Mouse (Mus musculus): ENCODE measurements around the gene Olfr323. TPM values are rescaled to one million over a fixed set of nuclear protein-coding genes. Genes with fewer than 3 reads are reported as not detected.

The Olfr323 gene
- polyA plus RNA-seq, 1 experiment: not detected

DNA sequence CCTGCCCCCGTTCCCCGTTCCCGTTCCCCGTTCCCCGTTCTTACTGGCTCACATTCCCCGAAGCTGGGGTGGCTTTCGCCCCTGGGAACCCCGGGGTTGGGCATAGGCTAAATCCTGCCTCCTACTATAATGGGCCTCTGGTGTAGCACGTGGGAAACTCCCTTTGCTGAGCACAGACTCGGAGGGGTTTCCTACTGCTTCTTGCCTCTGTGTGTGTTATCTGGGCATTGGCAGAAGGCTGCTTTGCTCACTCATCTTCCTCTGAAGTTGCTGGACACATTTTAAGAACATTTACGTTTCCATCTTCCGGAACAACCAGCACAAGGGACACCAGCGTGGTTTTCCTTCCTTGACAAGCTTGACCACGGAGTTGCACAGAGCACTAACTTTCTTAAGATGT is 10.8 kb upstream of the Olfr323 start:
- Histone ChIP-seq H3K4me1 (ENCODE audit: control insufficient read depth, insufficient read depth, insufficient read length) (peaks cover 4% of the 10 kb centered on the region; the same call in 1 of the 2 replicates), H3K27ac (ENCODE audit: insufficient read depth, low read length) (peak overlapping the region; percentile 62; the same call in 1 of the 2 replicates)
- 6% methylated on average over 14 of the region's 14 CpGs for WGBS

DNA sequence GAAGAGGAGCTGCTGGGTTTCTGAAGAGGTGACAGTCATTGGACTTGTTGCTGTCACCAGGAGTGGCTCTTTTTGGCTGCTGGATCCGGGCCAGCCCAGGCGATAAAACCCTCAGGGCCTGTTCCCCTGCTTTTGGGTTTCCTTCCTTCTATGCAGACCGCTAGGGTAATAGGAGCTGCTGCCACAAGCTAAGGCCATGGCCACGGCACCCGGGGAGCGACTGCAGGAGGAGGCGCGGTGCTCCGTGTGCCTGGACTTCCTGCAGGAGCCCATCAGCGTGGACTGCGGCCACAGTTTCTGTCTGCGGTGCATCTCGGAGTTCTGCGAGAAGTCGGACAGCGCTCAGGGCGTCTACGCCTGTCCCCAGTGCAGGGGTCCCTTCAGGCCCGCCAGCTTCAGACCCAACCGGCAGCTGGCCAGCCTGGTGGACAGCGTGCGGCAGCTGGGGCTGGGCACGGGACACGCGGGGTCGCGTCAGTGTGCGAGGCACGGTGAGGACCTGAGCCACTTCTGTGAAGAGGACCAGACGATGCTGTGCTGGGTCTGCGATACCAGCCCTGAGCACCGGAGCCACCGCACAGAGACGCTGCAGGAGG is 10.1 kb upstream of the Olfr323 start, which contains the start of gene Trim58:
Trim58 (plus strand) TSS at position 194 of the 596 bp plus-strand sequence.
- 1% methylated on average over 34 of the region's 34 CpGs for WGBS
- Histone ChIP-seq H3K36me3 (ENCODE audit: control insufficient read depth, insufficient read depth, low read length) (no peaks in the 10 kb centered on the region), H3K4me1 (ENCODE audit: control insufficient read depth, insufficient read depth, insufficient read length) (peaks cover 4% of the 10 kb centered on the region; the same call in 1 of the 2 replicates), H3K4me3 (ENCODE audit: extremely low read depth, insufficient read depth, insufficient read length) (peak within 1 kb of the TSS; percentile 37), H3K27ac (ENCODE audit: insufficient read depth, low read length) (peak within 1 kb of the TSS; percentile 62; the same call in 1 of the 2 replicates), H3K27me3 (ENCODE audit: control insufficient read depth, insufficient read depth, low read length) (peaks cover 5% of the 10 kb centered on the region)
- DNase-seq (ENCODE audit: low read depth in 1 of 2, low spot score in 2 of 2): no peak
- TF ChIP-seq POLR2A (IDR thresholded peaks at IDR 0.05; ENCODE audit: low read depth, low read length) (no peak), CTCF (IDR thresholded peaks at IDR 0.05; ENCODE audit: extremely low read depth, insufficient read depth, insufficient read length, insufficient replicate concordance) (no peak)

More for the DNA sequence above, 10.8 kb upstream of the Olfr323 start:
- no peak for TF ChIP-seq CTCF (IDR thresholded peaks at IDR 0.05; ENCODE audit: extremely low read depth, insufficient read depth, insufficient read length, insufficient replicate concordance)
- no peak for TF ChIP-seq POLR2A (IDR thresholded peaks at IDR 0.05; ENCODE audit: low read depth, low read length)
- Histone ChIP-seq H3K4me3 (ENCODE audit: extremely low read depth, insufficient read depth, insufficient read length) (peak overlapping the region; percentile 20; the same call in 1 of the 2 replicates), H3K36me3 (ENCODE audit: control insufficient read depth, insufficient read depth, low read length) (no peaks in the 10 kb centered on the region), H3K27me3 (ENCODE audit: control insufficient read depth, insufficient read depth, low read length) (peaks cover 5% of the 10 kb centered on the region)
- no peak for DNase-seq (ENCODE audit: low read depth in 1 of 2, low spot score in 2 of 2)

DNA sequence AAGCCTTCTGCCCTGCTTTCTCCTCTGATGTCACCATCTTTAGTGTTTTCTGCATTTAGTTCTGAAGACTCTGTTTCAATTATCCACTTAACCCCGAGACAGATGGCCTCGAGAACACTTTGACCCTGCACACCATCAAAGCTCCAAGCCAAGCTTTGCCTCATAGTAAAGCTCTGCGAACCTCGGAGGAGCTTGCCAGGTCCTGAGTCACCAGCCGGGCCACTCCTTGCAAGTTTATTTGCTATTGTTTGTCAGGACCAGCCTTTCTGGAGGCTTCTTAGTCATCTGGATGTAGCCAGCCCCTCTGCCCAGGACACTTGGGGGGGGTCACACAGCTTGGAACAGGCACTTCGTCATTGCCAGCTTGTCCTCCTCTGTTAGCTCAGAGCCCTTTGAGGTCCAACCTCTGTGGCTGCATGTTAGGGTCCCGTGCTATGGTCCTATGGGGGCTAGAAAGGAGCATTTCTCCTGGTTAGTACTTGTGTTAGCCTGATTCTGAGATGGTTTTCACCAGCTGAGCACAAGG is 7.9 kb upstream of the Olfr323 start:
- DNase-seq (ENCODE audit: low read depth in 1 of 2, low spot score in 2 of 2): no peak
- Histone ChIP-seq H3K36me3 (ENCODE audit: control insufficient read depth, insufficient read depth, low read length) (no peaks in the 10 kb centered on the region), H3K4me1 (ENCODE audit: control insufficient read depth, insufficient read depth, insufficient read length) (peaks cover 4% of the 10 kb centered on the region; the same call in 1 of the 2 replicates), H3K4me3 (ENCODE audit: extremely low read depth, insufficient read depth, insufficient read length) (no peak overlapping the region), H3K27me3 (ENCODE audit: control insufficient read depth, insufficient read depth, low read length) (peaks cover 5% of the 10 kb centered on the region), H3K27ac (ENCODE audit: insufficient read depth, low read length) (no peak overlapping the region)
- TF ChIP-seq CTCF (IDR thresholded peaks at IDR 0.05; ENCODE audit: extremely low read depth, insufficient read depth, insufficient read length, insufficient replicate concordance): no peak
- no peak for TF ChIP-seq POLR2A (IDR thresholded peaks at IDR 0.05; ENCODE audit: low read depth, low read length)
- 86% methylated on average over 7 of the region's 7 CpGs for WGBS

DNA sequence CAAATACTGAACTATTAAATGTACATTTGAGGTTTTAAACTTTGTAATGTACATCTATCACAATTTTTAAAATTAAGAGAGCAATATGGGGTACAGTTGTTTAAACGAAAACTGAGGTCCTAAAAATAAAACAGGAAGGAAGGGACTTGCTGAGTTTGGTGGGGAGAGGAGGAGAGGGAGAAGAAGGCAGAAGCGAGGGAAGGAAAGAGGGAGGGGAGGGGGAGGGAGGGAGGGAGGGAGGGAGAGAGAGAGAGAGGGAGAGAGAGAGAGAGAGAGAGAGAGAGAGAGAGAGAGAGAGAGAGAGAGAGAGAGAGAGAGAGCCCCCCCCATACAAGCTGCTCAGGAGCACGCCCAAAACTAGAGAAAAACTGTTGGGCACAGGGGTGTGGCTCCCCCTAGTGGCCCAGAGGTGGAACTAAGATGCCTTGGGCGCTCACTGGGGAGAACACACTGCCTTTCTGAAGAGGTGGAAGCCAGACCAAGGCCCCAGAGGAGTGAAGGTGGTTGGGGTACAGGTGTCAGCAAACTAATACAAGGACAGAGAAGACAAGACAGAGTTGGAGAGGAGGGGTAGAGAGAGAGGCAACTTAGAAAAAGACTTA is 6.2 kb upstream of the Olfr323 start:
- WGBS: 5% methylated on average over 3 of the region's 4 CpGs
- TF ChIP-seq POLR2A (IDR thresholded peaks at IDR 0.05; ENCODE audit: low read depth, low read length): no peak
- peak; percentile 85; the same call in 1 of the 2 replicates for TF ChIP-seq CTCF (IDR thresholded peaks at IDR 0.05; ENCODE audit: extremely low read depth, insufficient read depth, insufficient read length, insufficient replicate concordance)
- H3K36me3 ChIP-seq (ENCODE audit: control insufficient read depth, insufficient read depth, low read length): no peaks in the 10 kb centered on the region
- no peak overlapping the region for H3K27ac ChIP-seq (ENCODE audit: insufficient read depth, low read length)
- peaks cover 5% of the 10 kb centered on the region for H3K27me3 ChIP-seq (ENCODE audit: control insufficient read depth, insufficient read depth, low read length)
- no peak overlapping the region for H3K4me3 ChIP-seq (ENCODE audit: extremely low read depth, insufficient read depth, insufficient read length)
- H3K4me1 ChIP-seq (ENCODE audit: control insufficient read depth, insufficient read depth, insufficient read length): peaks cover 4% of the 10 kb centered on the region; the same call in 1 of the 2 replicates
- DNase-seq (ENCODE audit: low read depth in 1 of 2, low spot score in 2 of 2): peak; percentile 22 to 24

DNA sequence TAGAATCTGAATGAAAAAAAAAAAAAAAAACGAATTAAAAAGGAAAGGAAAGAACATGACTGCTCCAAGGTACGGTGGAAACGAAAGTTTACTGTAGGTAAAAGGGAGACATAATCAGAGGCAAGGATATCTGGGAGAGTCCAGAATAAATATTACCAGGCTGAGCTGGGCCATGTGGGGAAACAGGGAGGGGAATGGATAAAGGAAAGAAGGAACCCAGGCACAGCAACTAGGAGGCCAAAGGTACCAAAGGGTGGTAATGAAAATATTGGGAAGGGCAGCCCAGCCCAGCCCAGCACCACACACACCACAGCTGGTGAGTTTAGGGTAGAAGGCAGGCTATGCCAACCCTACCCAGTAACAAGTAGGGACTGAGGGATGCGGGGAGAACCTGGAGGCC is 4.6 kb upstream of the Olfr323 start:
- H3K4me3 ChIP-seq (ENCODE audit: extremely low read depth, insufficient read depth, insufficient read length): no peak overlapping the region
- H3K27ac ChIP-seq (ENCODE audit: insufficient read depth, low read length): no peak overlapping the region
- no peaks in the 10 kb centered on the region for H3K4me1 ChIP-seq (ENCODE audit: control insufficient read depth, insufficient read depth, insufficient read length)
- WGBS: 60% methylated on average over 4 of the region's 4 CpGs
- no peak for TF ChIP-seq POLR2A (IDR thresholded peaks at IDR 0.05; ENCODE audit: low read depth, low read length)
- no peak for TF ChIP-seq CTCF (IDR thresholded peaks at IDR 0.05; ENCODE audit: extremely low read depth, insufficient read depth, insufficient read length, insufficient replicate concordance)
- DNase-seq (ENCODE audit: low read depth in 1 of 2, low spot score in 2 of 2): no peak
- no peaks in the 10 kb centered on the region for H3K36me3 ChIP-seq (ENCODE audit: control insufficient read depth, insufficient read depth, low read length)
- H3K27me3 ChIP-seq (ENCODE audit: control insufficient read depth, insufficient read depth, low read length): no peaks in the 10 kb centered on the region

DNA sequence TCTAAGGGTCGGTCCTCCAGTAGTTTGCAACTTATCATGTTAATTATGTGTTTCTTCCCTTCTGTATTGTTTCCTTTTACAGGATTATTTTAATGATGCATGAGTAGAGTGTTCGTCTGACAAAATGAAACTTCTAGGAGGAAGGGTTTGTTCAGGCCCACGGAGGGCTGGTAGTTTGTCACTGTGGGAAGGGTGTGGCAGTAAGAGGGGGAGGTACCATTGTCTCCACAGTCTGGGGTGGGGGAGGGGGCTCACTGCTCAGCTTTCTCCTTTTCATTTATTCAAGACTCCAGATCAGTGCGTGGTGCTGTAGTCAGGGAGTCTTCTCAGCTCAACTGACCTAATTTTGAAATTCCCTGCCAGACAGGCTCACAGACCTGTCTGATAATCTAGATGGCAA is 4.2 kb downstream of the Olfr323 start:
- Histone ChIP-seq H3K27ac (ENCODE audit: insufficient read depth, low read length) (no peak overlapping the region), H3K4me3 (ENCODE audit: extremely low read depth, insufficient read depth, insufficient read length) (no peak overlapping the region), H3K27me3 (ENCODE audit: control insufficient read depth, insufficient read depth, low read length) (no peaks in the 10 kb centered on the region), H3K36me3 (ENCODE audit: control insufficient read depth, insufficient read depth, low read length) (no peaks in the 10 kb centered on the region), H3K4me1 (ENCODE audit: control insufficient read depth, insufficient read depth, insufficient read length) (no peaks in the 10 kb centered on the region)
- no peak for DNase-seq (ENCODE audit: low read depth in 1 of 2, low spot score in 2 of 2)
- TF ChIP-seq POLR2A (IDR thresholded peaks at IDR 0.05; ENCODE audit: low read depth, low read length): no peak
- TF ChIP-seq CTCF (IDR thresholded peaks at IDR 0.05; ENCODE audit: extremely low read depth, insufficient read depth, insufficient read length, insufficient replicate concordance): no peak
- 48% methylated on average over 4 of the region's 4 CpGs for WGBS

Measured in spleen, adult 2 months (tissue).